Mouse (Mus musculus) kidney, postnatal 0 days (tissue): ENCODE measurements around the gene Nfatc4. TPM values are rescaled to one million over a fixed set of nuclear protein-coding genes. Genes with fewer than 3 reads are reported as not detected.

Experiments
- ATAC-seq: fragments of 200-750 bp; cut with Nextera tagmentation; replicated peaks from 2 replicates; pipeline ENCODE4 v1.8.0; 2017; ENCODE audit warnings: low read depth, moderate number of reproducible peaks, moderate TSS enrichment, moderate library complexity; ENCODE audit not compliant: low FRiP score
- DNase-seq: peaks from one replicate; pipeline ENCODE4 v3.0.0-alpha.2; 2016; ENCODE audit warnings: low spot score
- H3K27ac ChIP-seq: fragments of 300-500 bp; sonication (generic); 2 replicates; pipeline ENCODE4 v1.5.1; 2014; ENCODE audit warnings: mild to moderate bottlenecking
- H3K27me3 ChIP-seq: fragments of 300-500 bp; sonication (generic); 2 replicates; pipeline ENCODE4 v1.6.1; 2014; ENCODE audit warnings: low read length, mixed read lengths; ENCODE audit not compliant: insufficient read depth
- H3K36me3 ChIP-seq: fragments of 300-500 bp; sonication (generic); 2 replicates; pipeline ENCODE4 v1.6.1; 2014; ENCODE audit warnings: low read length, mixed read lengths; ENCODE audit not compliant: insufficient read depth
- H3K4me1 ChIP-seq: fragments of 300-500 bp; sonication (generic); replicated peaks from 2 replicates; pipeline ENCODE4 v1.6.1; 2014; ENCODE audit warnings: antibody characterized with exemption, low read length, mixed read lengths; ENCODE audit not compliant: insufficient read depth
- H3K4me2 ChIP-seq: fragments of 300-500 bp; sonication (generic); 2 replicates; pipeline ENCODE4 v1.6.1; 2014; ENCODE audit warnings: mild to moderate bottlenecking, low read length, moderate library complexity, mixed read lengths
- H3K4me3 ChIP-seq: fragments of 300-500 bp; sonication (generic); replicated peaks from 2 replicates; pipeline ENCODE4 v1.5.1; 2014; ENCODE audit warnings: low read depth, low read length
- H3K9ac ChIP-seq: fragments of 300-500 bp; sonication (generic); 2 replicates; pipeline ENCODE4 v1.6.1; 2014; ENCODE audit warnings: low read depth, low read length
- H3K9me3 ChIP-seq: fragments of 300-500 bp; sonication (generic); replicated peaks from 2 replicates; pipeline ENCODE4 v1.6.1; 2016; ENCODE audit warnings: low read length, inconsistent platforms, mixed read lengths
- CTCF ChIP-seq: IDR thresholded peaks from 2 replicates; pipeline ENCODE4 v1.5.1; 2016; ENCODE audit warnings: antibody characterized with exemption, low read depth, mild to moderate bottlenecking, moderate library complexity
- WGBS: fragments of 180-500 bp; shearing (Covaris S2); extraction: QIAGEN DNeasy Blood & Tissue Kit; methylation state at CpG from one replicate; pipeline ENCODE4 v1.1.7; 2014; 5-methylcytosine and 5-hydroxymethylcytosine counted together
- polyA plus RNA-seq: library from polyadenylated mRNA; unstranded; fragments of >200 nt; fragmentation: Nextera tagmentation; extraction: Ambion mirVana; gene quantifications from 2 replicates; pipeline ENCODE4 v1.2.1, GENCODE M21; 2015

Nfatc4 gene
- polyA plus RNA-seq, 1 experiment from 2014 or later: 16.8 TPM

DNA sequence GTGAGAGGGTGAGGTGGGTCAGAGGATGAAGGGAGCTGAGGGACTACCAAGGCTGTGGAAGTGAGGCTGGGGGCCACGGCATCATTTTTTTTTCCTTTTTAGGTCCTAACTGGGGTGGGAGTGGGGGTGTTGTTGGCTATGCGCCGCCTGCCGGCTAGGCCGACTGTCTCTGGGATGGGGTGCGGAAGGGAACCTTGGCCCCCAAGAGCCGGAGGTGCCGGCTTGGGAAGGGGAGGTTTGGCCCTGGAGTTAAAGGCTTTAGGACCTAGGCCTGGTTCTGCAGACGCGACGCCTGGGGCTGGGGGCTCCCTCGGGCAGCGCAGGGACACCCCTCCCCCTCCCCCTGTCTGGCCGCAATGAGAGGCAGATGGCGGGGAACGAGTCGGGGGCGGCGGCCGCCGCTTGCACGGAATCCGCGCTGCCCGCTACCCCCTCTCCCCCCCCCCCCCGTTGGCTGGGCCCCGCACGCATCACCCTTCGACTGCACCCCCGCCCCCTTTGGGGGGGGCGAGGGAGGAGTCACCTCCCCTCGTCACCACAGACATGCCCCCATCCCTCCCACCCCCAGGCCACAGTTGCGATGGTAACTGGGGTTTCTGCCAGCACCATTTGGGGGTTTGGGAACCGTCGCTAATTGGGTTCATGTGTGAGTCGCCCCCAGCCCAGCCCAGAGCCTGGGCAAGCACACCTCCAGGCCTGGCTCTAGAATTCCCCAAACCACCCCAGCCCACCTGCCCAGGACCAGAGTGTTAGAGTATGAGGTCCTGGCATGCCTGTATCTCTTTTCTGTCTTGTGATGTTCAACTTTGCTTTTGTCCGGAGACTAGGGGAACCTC, 2.5 kb downstream of the Nfatc4 start:
- WGBS: under 1% methylated on average over 19 of the region's 37 CpGs
- Histone ChIP-seq H3K27ac (peak overlapping the region; percentile 85), H3K9me3 (no peaks in the 10 kb centered on the region), H3K4me2 (peak overlapping the region; percentile 95), H3K4me1 (peaks cover 23% of the 10 kb centered on the region), H3K27me3 (no peaks in the 10 kb centered on the region), H3K36me3 (peaks cover 10% of the 10 kb centered on the region; the same call in 1 of the 2 replicates), H3K4me3 (peak overlapping the region; percentile 73), H3K9ac (peak overlapping the region; percentile 84)
- DNase-seq: peak; percentile 44
- TF ChIP-seq CTCF: peak; percentile 39
- no peak for ATAC-seq

DNA sequence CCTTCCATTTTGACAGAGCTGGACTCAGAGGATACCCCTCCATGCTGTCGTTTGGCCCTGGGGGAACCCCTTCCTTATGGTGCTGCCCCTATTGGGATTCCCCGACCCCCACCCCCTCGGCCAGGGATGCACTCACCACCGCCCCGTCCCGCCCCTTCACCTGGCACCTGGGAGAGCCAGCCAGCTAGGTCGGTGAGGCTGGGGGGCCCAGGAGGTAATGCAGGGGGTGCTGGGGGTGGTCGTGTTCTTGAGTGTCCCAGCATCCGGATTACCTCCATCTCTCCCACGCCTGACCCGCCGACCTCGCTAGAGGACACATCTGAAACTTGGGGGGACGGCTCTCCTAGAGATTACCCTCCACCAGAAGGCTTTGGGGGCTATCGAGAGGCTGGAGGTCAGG, 3.2 kb downstream of the Nfatc4 start:
- no peak for ATAC-seq
- no peak for DNase-seq
- Histone ChIP-seq H3K4me3 (peak overlapping the region; percentile 73), H3K4me2 (peak overlapping the region; percentile 95), H3K27ac (no peak overlapping the region), H3K27me3 (no peaks in the 10 kb centered on the region), H3K4me1 (peaks cover 23% of the 10 kb centered on the region), H3K9ac (peak overlapping the region; percentile 84), H3K9me3 (no peaks in the 10 kb centered on the region), H3K36me3 (peaks cover 10% of the 10 kb centered on the region; the same call in 1 of the 2 replicates)
- WGBS: 6% methylated on average over 15 of the region's 15 CpGs
- TF ChIP-seq CTCF: no peak

DNA sequence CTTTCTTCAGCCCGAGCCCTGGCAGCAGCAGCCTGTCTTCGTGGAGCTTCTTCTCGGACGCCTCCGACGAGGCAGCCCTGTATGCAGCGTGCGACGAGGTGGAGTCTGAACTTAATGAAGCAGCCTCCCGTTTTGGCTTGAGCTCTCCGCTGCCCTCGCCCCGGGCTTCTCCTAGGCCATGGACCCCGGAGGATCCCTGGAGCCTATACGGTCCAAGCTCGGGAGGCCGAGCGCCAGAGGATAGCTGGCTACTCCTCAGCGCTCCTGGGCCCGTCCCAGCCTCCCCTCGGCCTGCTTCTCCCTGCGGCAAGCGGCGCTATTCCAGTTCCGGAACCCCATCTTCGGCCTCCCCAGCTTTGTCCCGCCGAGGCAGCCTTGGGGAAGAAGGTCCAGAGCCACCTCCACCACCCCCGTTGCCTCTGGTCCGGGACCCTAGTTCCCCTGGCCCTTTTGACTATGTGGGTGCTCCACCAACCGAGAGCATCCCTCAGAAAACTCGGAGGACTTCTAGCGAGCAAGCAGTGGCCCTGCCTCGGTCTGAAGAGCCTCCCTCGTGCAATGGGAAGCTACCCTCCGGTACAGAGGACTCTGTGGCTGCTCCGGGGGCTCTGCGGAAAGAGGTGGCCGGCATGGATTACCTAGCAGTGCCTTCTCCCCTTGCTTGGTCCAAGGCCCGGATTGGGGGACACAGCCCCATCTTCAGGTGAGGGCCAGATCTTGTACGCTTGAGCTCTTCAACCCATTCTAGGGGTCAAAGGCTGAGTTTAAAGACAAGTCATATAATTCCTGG, 3.8 kb downstream of the Nfatc4 start:
- DNase-seq (no peak), ATAC-seq (no peak)
- no peaks in the 10 kb centered on the region for H3K27me3 ChIP-seq
- H3K9ac ChIP-seq: peak overlapping the region; percentile 84
- WGBS: 20% methylated on average over 41 of the region's 41 CpGs
- no peak for TF ChIP-seq CTCF
- peaks cover 16% of the 10 kb centered on the region; the same call in 1 of the 2 replicates for H3K36me3 ChIP-seq
- H3K27ac ChIP-seq: no peak overlapping the region
- H3K4me2 ChIP-seq: peak overlapping the region; percentile 95
- H3K4me1 ChIP-seq: peaks cover 23% of the 10 kb centered on the region
- H3K9me3 ChIP-seq: no peaks in the 10 kb centered on the region
- peak overlapping the region; percentile 73 for H3K4me3 ChIP-seq

DNA sequence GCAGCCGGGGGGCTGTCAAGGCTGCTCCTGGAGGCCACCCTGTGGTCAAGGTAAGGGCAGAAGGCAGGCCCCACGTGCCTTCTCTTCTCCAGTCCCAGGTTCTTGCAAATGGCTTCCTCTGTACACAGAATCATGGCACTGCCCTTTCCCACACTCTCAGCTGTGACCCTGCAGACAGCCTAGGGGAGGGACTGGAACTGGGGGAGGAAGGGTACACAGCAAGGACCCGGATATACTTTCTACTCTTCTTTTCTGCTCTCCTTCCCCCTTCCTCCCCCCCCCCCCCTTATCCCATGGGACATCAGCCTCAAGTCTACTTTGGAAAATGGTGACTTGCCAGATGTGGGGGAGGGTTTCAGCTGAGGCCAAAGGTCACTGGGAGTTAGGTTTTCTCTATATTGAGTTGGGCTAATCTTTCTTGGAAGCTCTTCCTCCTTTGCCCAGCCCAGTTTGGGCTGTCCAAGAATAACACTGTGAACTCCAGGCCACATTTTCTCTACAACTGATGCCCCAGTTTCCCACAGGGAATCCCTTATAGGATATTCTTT, 5.8 kb downstream of the Nfatc4 start:
- peak overlapping the region; percentile 54 for H3K27ac ChIP-seq
- H3K4me1 ChIP-seq: peaks cover 22% of the 10 kb centered on the region
- no peak for TF ChIP-seq CTCF

DNA sequence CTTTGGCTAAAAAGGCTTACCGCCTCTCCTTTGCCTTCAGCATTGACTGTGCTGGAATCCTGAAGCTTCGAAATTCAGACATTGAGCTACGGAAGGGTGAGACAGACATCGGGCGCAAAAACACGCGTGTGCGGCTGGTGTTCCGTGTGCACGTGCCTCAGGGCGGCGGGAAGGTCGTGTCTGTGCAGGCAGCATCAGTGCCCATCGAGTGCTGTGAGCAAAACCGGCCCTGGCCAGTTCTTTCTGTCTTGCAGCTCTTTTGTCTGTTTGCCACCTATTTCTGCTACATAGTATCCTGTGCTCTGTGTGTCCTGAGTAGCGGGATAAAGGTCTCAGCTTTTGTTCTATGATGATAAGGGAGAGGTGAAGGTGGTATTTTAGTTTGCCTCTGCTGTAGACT, 6.9 kb downstream of the Nfatc4 start:
- 92% methylated on average over 16 of the region's 16 CpGs for WGBS

More for the DNA sequence above, 5.8 kb downstream of the Nfatc4 start:
- DNase-seq: peak; percentile 47
- H3K9ac ChIP-seq: 0 out of 2 replicates have a peak overlapping the region, but pooled peaks have one; percentile 35
- no peak for ATAC-seq
- H3K4me3 ChIP-seq: no peak overlapping the region
- no peaks in the 10 kb centered on the region for H3K27me3 ChIP-seq
- peaks cover 20% of the 10 kb centered on the region; the same call in 1 of the 2 replicates for H3K36me3 ChIP-seq
- no peaks in the 10 kb centered on the region for H3K9me3 ChIP-seq
- H3K4me2 ChIP-seq: 0 out of 2 replicates have a peak overlapping the region, but pooled peaks have one; percentile 4
- 29% methylated on average over 3 of the region's 3 CpGs for WGBS

DNA sequence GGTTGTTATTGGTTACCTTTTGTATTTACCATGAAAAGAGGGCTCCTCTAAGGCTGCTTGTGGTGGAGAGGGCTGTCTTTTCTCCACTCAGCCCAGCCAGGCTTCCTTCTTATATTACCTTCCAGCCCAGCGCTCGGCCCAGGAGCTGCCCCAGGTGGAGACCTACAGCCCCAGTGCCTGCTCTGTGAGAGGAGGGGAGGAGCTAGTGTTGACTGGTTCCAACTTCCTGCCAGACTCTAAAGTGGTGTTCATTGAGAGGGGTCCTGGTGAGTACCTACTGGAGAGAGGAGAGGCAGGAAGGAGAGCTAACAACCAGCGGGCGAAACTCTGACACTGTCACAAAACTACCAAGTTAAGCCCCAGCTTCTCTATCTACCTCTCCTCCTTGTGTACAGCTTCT, 7.4 kb downstream of the Nfatc4 start:
- H3K36me3 ChIP-seq: peaks cover 20% of the 10 kb centered on the region; the same call in 1 of the 2 replicates
- 77% methylated on average over 4 of the region's 4 CpGs for WGBS
- ATAC-seq: no peak

More for the DNA sequence above, 6.9 kb downstream of the Nfatc4 start:
- Histone ChIP-seq H3K4me1 (peaks cover 16% of the 10 kb centered on the region), H3K4me3 (no peak overlapping the region), H3K9ac (no peak overlapping the region), H3K27me3 (no peaks in the 10 kb centered on the region), H3K4me2 (no peak overlapping the region), H3K9me3 (no peaks in the 10 kb centered on the region), H3K36me3 (peaks cover 20% of the 10 kb centered on the region; the same call in 1 of the 2 replicates), H3K27ac (no peak overlapping the region)
- ATAC-seq (no peak), DNase-seq (no peak)
- no peak for TF ChIP-seq CTCF

More for the DNA sequence above, 7.4 kb downstream of the Nfatc4 start:
- Histone ChIP-seq H3K27ac (no peak overlapping the region), H3K9ac (no peak overlapping the region), H3K4me3 (no peak overlapping the region), H3K4me1 (peaks cover 16% of the 10 kb centered on the region), H3K4me2 (no peak overlapping the region), H3K27me3 (no peaks in the 10 kb centered on the region), H3K9me3 (no peaks in the 10 kb centered on the region)
- no peak for TF ChIP-seq CTCF
- DNase-seq: no peak
